In genomic region chr10:98044579-98044978, GRCm38 (mm10) we compare ENCODE assay signal across 22 mouse cellular contexts.
"Had no signal": no experiment of that assay in that cellular context is flagged by ENCODE, and none has a peak within 500 bp of the region (broad histone marks: within the 10 kb centered on the region; RNA-seq: fewer than 3 reads in every experiment).

No protein-coding gene starts in this region.

- H3K9me3 ChIP-seq: liver, embryonic 13.5 days; megakaryocyte, embryonic 14.5 days; midbrain, embryonic 10.5 days; midbrain, embryonic 13.5 days; neural tube, embryonic 13.5 days had no signal

- ATAC-seq: inflammation-experienced regulatory T-cells, adult 6 months; lung, postnatal 0 days; midbrain, embryonic 13.5 days; midbrain, embryonic 16.5 days had no signal

- H3K4me2 ChIP-seq: liver, embryonic 13.5 days; midbrain, embryonic 13.5 days; neural tube, embryonic 13.5 days had no signal

- H3K4me3 ChIP-seq: layer of hippocampus, adult 2 months; liver, embryonic 13.5 days; megakaryocyte, embryonic 14.5 days; midbrain, embryonic 10.5 days; midbrain, embryonic 13.5 days; myocyte; neural tube, embryonic 13.5 days had no signal

- H3K27ac ChIP-seq: kidney, postnatal 0 days; layer of hippocampus, adult 2 months; liver, embryonic 13.5 days; midbrain, embryonic 10.5 days; midbrain, embryonic 13.5 days; neural tube, embryonic 13.5 days had no signal

- H3K4me1 ChIP-seq: liver, embryonic 13.5 days; megakaryocyte, embryonic 14.5 days; midbrain, embryonic 10.5 days; midbrain, embryonic 13.5 days had no signal

- DNase-seq: kidney, adult 2 months; kidney, postnatal 25 days; layer of hippocampus, adult 9-11 months; liver, embryonic 13.5 days; lung, adult 2 months; lung, postnatal 36 days; right cerebral cortex, adult 18-20 months; right cerebral cortex, postnatal 14 days; right cerebral cortex, postnatal 4 days; spleen, adult 18-20 months; thymus, adult 18-20 months; thymus, postnatal 36 days had no signal

- H3K36me3 ChIP-seq: liver, embryonic 13.5 days; midbrain, embryonic 10.5 days; midbrain, embryonic 13.5 days; neural tube, embryonic 13.5 days had no signal

- H3K9ac ChIP-seq: liver, embryonic 13.5 days; midbrain, embryonic 13.5 days; neural tube, embryonic 13.5 days had no signal

- H3K27me3 ChIP-seq: liver, embryonic 13.5 days; megakaryocyte, embryonic 14.5 days; midbrain, embryonic 13.5 days; neural tube, embryonic 13.5 days had no signal
